Mouse (Mus musculus): ENCODE data around the gene Zscan20. TPM values are rescaled to one million over a fixed set of nuclear protein-coding genes. Genes with fewer than 3 reads are reported as not detected.

The Zscan20 gene
- 0.87 and 1.0 TPM in 2 replicates for polyA plus RNA-seq (2015; fragmentation: Nextera tagmentation; extraction: Ambion mirVana)

GRCm38 (mm10) chr4:128609925-128610402, at the start of gene Zscan20:
TSS of gene Zscan20 (minus strand) at chr4:128610098.
- whole genome bisulfite sequencing, result under 1% methylated on average over 24 of the region's 24 CpGs
- Histone ChIP-seq H3K4me2 (replicated peaks; ENCODE audit: low read depth) (peak within 1 kb of the TSS; percentile 85), H3K27ac (ENCODE audit: low read depth, low read length) (no peak within 1 kb of the TSS), H3K9ac (ENCODE audit: low read depth, low read length) (peak within 1 kb of the TSS; percentile 28; the same call in 1 of the 2 replicates), H3K36me3 (ENCODE audit: control insufficient read depth, insufficient read depth) (no peaks in the 10 kb centered on the region), H3K9me3 (ENCODE audit: control insufficient read depth) (no peaks in the 10 kb centered on the region), H3K4me1 (replicated peaks; ENCODE audit: control insufficient read depth, insufficient read depth, low read length) (no peaks in the 10 kb centered on the region), H3K4me3 (ENCODE audit: low read depth, low read length) (peak within 1 kb of the TSS; percentile 64), H3K27me3 (replicated peaks; ENCODE audit: control insufficient read depth, insufficient read depth, low read length) (no peaks in the 10 kb centered on the region)
- ATAC-seq, result peak; percentile 97
- peak; percentile 43 for TF ChIP-seq CTCF (IDR thresholded peaks at IDR 0.05; ENCODE audit: low read depth)

GRCm38 (mm10) chr4:128655446-128655845, 45.5 kb upstream of the Zscan20 start:
- Histone ChIP-seq H3K9ac (ENCODE audit: low read depth, low read length) (peak overlapping the region; percentile 79), H3K27ac (ENCODE audit: low read depth, low read length) (peak overlapping the region; percentile 76), H3K27me3 (replicated peaks; ENCODE audit: control insufficient read depth, insufficient read depth, low read length) (no peaks in the 10 kb centered on the region), H3K4me1 (replicated peaks; ENCODE audit: control insufficient read depth, insufficient read depth, low read length) (no peaks in the 10 kb centered on the region; the same call in 1 of the 2 replicates), H3K9me3 (ENCODE audit: control insufficient read depth) (no peaks in the 10 kb centered on the region), H3K4me2 (replicated peaks; ENCODE audit: low read depth) (peak overlapping the region; percentile 98), H3K4me3 (ENCODE audit: low read depth, low read length) (peak overlapping the region; percentile 73), H3K36me3 (ENCODE audit: control insufficient read depth, insufficient read depth) (no peaks in the 10 kb centered on the region)
- no peak for ATAC-seq
- no peak for TF ChIP-seq CTCF (IDR thresholded peaks at IDR 0.05; ENCODE audit: low read depth)
- WGBS, result 14% methylated on average over 12 of the region's 12 CpGs

- peak within 1 kb of the TSS; percentile 73 for H3K4me3 ChIP-seq (ENCODE audit: low read depth, low read length)
- TF ChIP-seq CTCF (IDR thresholded peaks at IDR 0.05; ENCODE audit: low read depth), result peak; percentile 71
- H3K27me3 ChIP-seq (replicated peaks; ENCODE audit: control insufficient read depth, insufficient read depth, low read length), result no peaks in the 10 kb centered on the region
- H3K9me3 ChIP-seq (ENCODE audit: control insufficient read depth), result no peaks in the 10 kb centered on the region
- H3K4me2 ChIP-seq (replicated peaks; ENCODE audit: low read depth), result peak within 1 kb of the TSS; percentile 98
- H3K27ac ChIP-seq (ENCODE audit: low read depth, low read length), result peak within 1 kb of the TSS; percentile 76
- ATAC-seq, result peak; percentile 99
- peak within 1 kb of the TSS; percentile 79 for H3K9ac ChIP-seq (ENCODE audit: low read depth, low read length)
- no peaks in the 10 kb centered on the region for H3K36me3 ChIP-seq (ENCODE audit: control insufficient read depth, insufficient read depth)
- WGBS, result under 1% methylated on average over 85 of the region's 85 CpGs
- no peaks in the 10 kb centered on the region; the same call in 1 of the 2 replicates for H3K4me1 ChIP-seq (replicated peaks; ENCODE audit: control insufficient read depth, insufficient read depth, low read length)
Observed at GRCm38 (mm10) chr4:128654505-128655381, 44.8 kb upstream of the Zscan20 start, which contains the start of gene Phc2. TSS of gene Phc2 (plus strand) at chr4:128654702.

GRCm38 (mm10) chr4:128652584-128653298, 42.8 kb upstream of the Zscan20 start:
- TF ChIP-seq CTCF (IDR thresholded peaks at IDR 0.05; ENCODE audit: low read depth), result no peak
- ATAC-seq, result no peak
- Histone ChIP-seq H3K36me3 (ENCODE audit: control insufficient read depth, insufficient read depth) (no peaks in the 10 kb centered on the region), H3K4me3 (ENCODE audit: low read depth, low read length) (no peak overlapping the region), H3K4me2 (replicated peaks; ENCODE audit: low read depth) (no peak overlapping the region), H3K27me3 (replicated peaks; ENCODE audit: control insufficient read depth, insufficient read depth, low read length) (no peaks in the 10 kb centered on the region), H3K9ac (ENCODE audit: low read depth, low read length) (no peak overlapping the region), H3K9me3 (ENCODE audit: control insufficient read depth) (no peaks in the 10 kb centered on the region), H3K27ac (ENCODE audit: low read depth, low read length) (no peak overlapping the region), H3K4me1 (replicated peaks; ENCODE audit: control insufficient read depth, insufficient read depth, low read length) (no peaks in the 10 kb centered on the region; the same call in 1 of the 2 replicates)
- 32% methylated on average over 5 of the region's 5 CpGs for WGBS

GRCm38 (mm10) chr4:128651530-128651929, 41.6 kb upstream of the Zscan20 start:
- Histone ChIP-seq H3K9me3 (ENCODE audit: control insufficient read depth) (no peaks in the 10 kb centered on the region), H3K9ac (ENCODE audit: low read depth, low read length) (no peak overlapping the region), H3K4me3 (ENCODE audit: low read depth, low read length) (no peak overlapping the region), H3K4me1 (replicated peaks; ENCODE audit: control insufficient read depth, insufficient read depth, low read length) (no peaks in the 10 kb centered on the region; the same call in 1 of the 2 replicates), H3K27me3 (replicated peaks; ENCODE audit: control insufficient read depth, insufficient read depth, low read length) (no peaks in the 10 kb centered on the region), H3K36me3 (ENCODE audit: control insufficient read depth, insufficient read depth) (no peaks in the 10 kb centered on the region), H3K27ac (ENCODE audit: low read depth, low read length) (no peak overlapping the region), H3K4me2 (replicated peaks; ENCODE audit: low read depth) (no peak overlapping the region)
- WGBS, result 65% methylated on average over 3 of the region's 3 CpGs
- TF ChIP-seq CTCF (IDR thresholded peaks at IDR 0.05; ENCODE audit: low read depth), result no peak
- ATAC-seq, result no peak
